Mouse (Mus musculus) left cerebral cortex, adult 9 months (tissue): ENCODE measurements at regions not wholly inside any gene's neighbourhood (a gene's known extent, or its start where the extent isn't known, plus 50 kb on each side); places are given as distances from the start of the nearest gene placed in this dataset.

Experiments used
- DNase-seq, 2 experiments: peaks; one replicate each; pipeline ENCODE4 v3.0.0; 2022; ENCODE audit warnings: low spot score in 2 of 2

DNA sequence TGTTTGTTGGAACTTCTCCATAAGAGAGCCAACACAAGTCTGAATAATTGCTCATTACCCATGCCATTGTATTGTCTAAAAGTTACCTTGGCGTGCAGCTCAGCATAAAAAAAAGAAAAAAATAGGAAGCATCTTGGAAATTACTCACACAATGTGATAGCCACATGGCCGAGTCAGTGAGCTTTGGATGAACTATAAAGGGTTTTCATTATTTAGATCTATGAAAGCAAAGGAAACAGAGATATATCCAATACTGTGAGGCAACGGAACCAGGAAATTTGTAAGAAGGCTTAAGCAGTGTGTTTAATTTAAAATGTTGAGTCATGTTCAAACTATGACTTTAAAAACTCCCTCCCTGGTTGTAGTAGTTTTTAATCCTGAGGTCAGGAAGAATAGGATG is 446.7 kb upstream of the Dph6 start:
- no peak for DNase-seq

- DNase-seq = no peak
Observed at GRCm38 (mm10) chr2:115119429-115120205, 461.9 kb upstream of the BC052040 start.

DNA sequence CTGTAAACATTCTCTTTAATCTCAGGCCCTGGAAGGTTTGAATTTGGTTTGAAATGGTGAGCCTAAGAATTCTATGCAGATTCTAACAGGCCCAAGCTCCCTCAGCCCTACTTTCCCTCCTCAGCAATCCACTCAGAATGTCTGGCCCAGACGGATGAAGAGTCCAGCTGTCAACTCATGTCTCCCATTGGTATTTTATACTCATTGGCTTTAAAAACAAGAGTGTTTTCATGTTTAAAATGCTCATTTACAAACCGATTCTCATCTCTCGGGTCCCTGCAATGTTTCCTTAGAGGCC is 461.4 kb upstream of the BC052040 start:
- DNase-seq = no peak

GRCm38 (mm10) chr2:115126625-115127369 is 454.7 kb upstream of the BC052040 start:
- DNase-seq = no peak

- DNase-seq = no peak
Observed at GRCm38 (mm10) chr2:115131746-115132145, 449.8 kb upstream of the BC052040 start.

DNA sequence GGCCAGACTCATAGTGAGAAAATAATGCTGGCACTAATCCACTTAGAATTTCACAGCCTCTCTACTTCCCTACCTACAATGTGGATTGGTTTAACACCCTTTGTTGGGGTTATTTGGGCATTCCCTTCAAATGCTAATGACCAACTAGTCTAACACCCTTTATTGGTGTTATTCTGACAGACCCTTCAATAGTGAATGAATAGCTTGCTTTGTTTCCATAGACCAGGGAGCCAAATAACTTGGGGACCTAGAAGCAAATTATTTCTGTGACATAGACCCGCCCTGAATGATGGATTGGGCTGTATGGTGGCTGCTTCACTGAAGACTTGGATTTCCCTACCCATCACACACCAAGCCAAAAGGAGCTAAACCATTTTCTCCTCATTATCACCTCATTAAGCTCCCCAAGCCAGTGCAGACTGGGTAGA is 449.3 kb upstream of the BC052040 start:
- DNase-seq = no peak

DNA sequence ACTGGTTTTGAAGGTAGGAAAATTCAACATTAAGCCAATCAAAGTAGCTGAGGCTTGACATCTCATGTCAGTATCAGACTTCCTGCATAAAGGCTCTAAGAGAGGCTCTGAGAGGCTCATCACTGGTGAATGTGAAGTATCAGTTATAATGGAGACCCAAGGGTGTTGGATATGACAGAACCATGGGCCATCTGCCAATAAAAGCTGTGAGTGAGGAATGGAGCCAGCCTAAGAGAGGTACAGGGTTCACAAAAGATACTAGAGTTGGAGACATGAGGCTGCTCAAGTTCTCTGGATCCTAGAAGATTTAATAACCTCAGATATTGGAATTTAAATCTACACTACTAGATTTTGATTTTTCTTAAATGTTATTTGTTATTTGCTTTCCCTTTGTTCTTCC is 440.1 kb upstream of the BC052040 start:
- no peak for DNase-seq

GRCm38 (mm10) chr2:115172111-115172510 is 409.4 kb upstream of the BC052040 start:
- DNase-seq = no peak

- no peak for DNase-seq
Observed at GRCm38 (mm10) chr2:115177076-115177475, 404.4 kb upstream of the BC052040 start.

GRCm38 (mm10) chr2:115177896-115178295 is 403.6 kb upstream of the BC052040 start:
- no peak for DNase-seq

DNA sequence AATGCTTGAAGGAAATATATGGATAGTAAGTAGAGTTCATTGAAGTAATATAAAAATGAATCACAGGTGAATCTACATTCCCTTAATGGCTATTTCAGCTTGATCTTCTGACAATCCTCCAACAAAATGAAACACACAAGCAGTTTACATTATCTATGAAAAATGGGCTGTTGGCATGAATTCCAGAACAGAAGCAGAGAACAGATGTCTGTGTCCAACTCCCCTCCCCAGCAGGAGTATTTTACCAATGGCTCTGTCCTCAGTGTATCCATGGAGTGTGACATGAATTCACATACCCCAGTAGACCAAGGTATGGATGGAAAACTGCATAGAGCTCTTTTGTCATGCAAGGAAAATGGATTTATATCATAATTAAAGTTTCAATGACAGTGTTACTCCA is 370.3 kb upstream of the BC052040 start:
- no peak for DNase-seq

GRCm38 (mm10) chr2:115213181-115213970 is 368.1 kb upstream of the BC052040 start:
- DNase-seq = no peak

DNA sequence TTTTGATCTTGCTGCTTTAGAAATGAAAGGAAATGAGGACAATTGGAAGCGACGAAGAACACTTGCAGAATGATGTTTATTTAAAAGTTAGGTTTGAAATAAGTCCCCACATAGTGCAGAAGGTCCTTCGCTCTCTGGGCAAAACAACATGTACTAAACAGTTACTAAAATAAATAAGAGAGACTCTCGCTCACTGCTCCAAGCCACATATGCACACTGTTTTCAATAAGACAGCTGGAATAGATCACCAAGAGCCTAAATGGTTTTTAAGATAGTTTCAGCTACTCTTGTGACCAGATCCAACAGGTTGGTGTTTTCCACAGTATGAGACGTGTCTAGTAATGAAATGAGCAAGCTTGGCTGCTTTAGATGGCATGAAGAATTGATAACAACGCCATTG is 367.2 kb upstream of the BC052040 start:
- DNase-seq = no peak

DNA sequence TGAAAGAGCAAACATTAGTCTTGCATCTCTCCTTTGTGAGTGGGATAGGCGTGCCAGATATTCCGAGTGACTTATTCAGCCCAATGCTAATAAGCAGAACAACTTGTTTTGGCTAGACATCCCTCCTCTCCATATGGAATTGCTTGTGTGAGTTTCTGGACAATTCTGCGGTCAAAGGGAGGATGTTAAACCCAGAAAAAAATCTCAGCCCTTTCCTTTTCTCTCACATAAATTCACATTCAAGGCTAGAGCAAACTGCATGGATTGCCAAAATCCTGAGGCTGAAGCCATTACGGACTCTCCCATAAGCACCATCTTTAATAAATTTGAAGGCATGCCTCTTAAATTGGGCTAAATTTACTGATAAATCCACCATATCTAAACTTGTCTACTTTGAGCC is 351.5 kb upstream of the BC052040 start:
- DNase-seq = no peak

DNA sequence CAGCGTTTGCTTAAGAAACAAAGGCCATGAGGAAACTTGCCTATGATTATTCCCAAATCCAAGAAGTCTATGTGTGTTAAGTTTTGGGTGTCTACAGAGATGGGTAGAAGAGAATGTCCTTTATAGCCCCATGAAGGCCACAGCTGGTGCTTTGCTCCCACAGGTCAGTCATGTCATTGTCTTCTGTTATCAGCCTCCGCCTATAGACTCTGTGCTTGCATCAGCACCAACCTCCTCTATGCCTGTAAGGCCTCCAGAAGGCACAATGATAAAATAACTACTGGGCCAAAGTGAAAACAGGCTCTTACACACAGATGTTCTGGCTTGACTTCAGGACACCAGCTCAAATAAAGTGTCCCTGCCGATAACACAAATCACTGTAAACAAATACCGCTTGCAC is 333.8 kb upstream of the BC052040 start:
- DNase-seq = no peak

DNA sequence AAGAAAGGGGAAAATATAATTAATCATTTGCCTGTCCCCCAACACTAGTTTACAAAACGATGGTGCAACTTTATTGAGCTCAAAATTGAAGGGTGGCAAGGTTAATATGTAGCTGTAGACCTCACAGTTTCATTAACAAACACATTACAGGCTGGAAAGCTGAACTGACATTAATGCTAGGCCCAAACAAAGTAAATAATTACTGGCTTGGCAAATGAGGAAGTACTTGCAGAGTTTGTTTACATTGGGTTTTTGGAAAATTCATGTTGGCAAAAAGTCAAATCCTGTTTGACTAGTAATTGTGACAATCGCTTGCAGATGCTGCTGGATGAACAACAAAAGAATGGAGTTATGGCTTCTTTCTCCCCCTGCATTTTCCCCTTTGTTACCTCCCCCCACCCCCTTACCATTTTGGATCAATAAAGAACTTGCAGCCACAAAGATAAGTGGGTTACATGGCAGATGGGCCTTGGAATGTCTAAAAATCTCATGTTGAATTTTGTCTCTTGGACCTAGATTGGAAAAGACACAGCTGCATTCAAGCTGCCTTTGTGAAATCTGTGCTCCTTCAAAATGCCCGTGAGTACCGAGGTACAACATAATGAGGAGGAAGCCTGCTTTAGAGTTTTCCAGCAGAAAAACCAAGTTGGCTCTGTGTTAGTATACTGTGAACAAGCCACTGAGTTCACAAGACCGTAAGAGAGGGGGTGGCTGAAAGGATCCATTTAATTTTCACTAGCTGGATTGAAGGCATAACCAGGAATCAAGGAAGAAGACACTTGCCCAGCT is 331.3 kb upstream of the BC052040 start:
- no peak for DNase-seq

DNA sequence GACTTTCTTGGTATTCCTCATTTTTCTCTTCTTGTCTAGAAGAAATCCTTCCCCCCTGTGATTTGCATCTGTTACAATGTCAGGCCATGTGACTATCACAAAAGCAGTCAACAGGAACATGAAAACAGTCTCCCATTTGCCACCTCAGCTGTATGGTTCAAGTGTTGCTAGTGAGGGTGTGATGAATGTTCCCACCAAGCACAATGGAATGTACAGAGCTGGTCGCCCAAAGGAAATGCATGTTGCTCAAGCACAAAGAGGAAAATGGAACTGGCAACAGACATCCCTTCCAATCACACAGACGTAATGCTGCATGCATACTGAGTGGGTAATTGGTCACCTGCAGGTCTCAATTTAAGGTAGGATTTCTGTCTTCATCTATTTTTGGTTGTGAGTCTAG is 324.1 kb upstream of the BC052040 start:
- no peak for DNase-seq

GRCm38 (mm10) chr2:115268247-115268646 is 313.3 kb upstream of the BC052040 start:
- DNase-seq = no peak

DNA sequence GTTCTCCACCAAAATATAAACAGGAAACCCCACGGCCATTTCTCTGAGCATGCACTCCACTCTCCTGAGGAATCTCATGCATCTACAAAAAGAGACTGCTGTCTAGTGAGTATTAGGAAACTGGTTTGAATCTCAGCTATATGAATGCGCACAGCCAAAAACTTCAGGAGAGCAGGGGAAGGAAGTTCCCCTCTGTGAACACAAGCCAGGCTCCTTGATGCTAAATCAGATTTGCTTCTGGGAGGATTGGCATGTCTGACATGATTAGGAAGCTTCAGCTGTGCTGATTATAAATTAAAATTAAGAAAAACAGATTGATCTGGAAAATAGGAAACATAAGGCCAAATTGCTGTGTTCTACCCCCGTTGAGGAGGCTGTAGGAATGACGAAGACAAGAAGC is 304.1 kb upstream of the BC052040 start:
- no peak for DNase-seq

GRCm38 (mm10) chr2:115293020-115293419 is 288.5 kb upstream of the BC052040 start:
- no peak for DNase-seq

- no peak for DNase-seq
Observed at GRCm38 (mm10) chr2:115297463-115297862, 284.1 kb upstream of the BC052040 start.

DNA sequence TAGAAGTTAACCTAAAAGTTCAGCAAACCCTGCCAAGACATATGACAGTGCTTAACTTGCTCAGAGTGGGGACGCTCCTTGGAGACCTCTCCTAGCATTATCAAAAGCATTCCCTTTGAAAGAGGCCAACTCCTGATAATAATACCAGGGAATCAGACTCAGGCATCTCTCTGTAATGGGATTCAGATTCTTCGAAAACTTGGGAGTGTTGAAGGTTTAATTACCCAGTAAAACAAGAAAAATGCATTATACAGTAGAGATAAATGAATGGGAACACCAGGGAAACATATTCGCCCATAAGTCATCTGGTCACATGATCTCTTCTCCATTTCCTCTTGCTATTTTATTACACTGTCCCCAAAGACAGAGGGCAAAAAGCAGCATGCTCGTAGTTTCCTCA is 274.3 kb upstream of the BC052040 start:
- DNase-seq = no peak
